Mouse (Mus musculus): ENCODE measurements at regions not wholly inside any gene's neighbourhood (a gene's known extent, or its start where the extent isn't known, plus 50 kb on each side); places are given as distances from the start of the nearest gene placed in this dataset.

DNA sequence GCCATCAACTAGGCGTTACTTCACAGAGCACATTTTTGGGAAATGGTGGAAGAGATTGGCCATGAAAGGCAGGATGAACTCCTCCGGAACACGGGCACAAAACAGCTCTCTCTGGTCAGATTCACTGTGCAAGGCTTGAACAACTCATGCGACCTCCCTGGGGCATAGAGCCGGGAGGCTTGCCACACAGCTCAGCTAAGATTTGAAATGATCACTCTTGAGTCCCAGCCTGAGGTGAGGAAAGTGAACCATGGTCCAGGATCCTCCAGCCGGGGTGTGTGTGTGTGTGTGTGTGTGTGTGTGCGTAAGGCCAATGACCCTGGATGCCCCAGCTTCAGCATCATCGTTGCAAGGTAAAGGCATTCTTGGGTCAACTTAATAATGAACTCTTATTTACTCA, 237.5 kb downstream of the Gm45692 start:
- Histone ChIP-seq H3K36me3 (ENCODE audit: control insufficient read depth, insufficient read depth, low read length, poor library complexity, severe bottlenecking) (no peaks in the 10 kb centered on the region), H3K27me3 (ENCODE audit: control insufficient read depth, insufficient read depth, low read length, poor library complexity, severe bottlenecking) (no peaks in the 10 kb centered on the region)
- no peak for DNase-seq (ENCODE audit: low read depth, low spot score)

DNA sequence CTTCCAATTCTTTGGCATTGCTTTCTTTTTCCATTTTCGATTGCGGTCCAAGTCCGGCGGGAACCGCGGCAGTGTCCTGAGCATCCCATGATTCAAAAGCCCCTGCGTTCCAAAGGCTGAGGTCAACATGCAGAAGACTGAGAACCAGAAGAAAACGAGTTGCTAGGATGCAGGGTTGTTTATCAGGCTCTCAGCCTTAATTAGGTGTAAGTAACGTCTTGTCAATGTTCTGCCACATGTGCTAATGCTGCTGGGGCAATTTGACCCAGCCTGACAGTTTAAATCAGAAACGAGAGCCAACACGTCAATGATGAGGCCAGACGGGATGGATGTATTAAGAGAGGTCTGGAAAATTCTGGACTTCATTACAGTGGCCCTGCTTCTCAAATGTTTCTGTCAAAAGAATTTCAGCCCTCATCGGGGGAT, 239.4 kb downstream of the Gm45692 start:
- Histone ChIP-seq H3K27me3 (ENCODE audit: control insufficient read depth, insufficient read depth, low read length, poor library complexity, severe bottlenecking) (no peaks in the 10 kb centered on the region), H3K36me3 (ENCODE audit: control insufficient read depth, insufficient read depth, low read length, poor library complexity, severe bottlenecking) (no peaks in the 10 kb centered on the region)
- DNase-seq (ENCODE audit: low read depth, low spot score): no peak

DNA sequence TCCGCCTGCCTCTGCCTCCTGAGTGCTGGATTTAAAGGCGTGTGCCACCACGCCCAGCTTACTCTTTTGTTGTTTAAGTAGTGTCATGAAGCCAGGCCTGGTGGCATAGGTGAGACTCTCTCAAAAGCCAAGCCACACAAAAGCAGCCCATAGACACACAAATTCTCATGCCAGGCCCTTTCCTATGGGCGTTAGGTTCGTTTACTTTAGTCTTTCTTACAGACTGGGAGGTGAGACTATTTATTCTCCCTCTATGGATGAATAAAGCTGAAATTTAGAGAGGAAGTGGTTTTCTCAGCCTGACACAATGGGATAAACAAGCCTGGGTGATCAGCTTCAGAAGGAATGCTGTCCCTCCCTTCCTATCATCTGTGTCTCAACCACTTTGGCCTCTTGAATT, 243.0 kb downstream of the Gm45692 start:
- Histone ChIP-seq H3K36me3 (ENCODE audit: control insufficient read depth, insufficient read depth, low read length, poor library complexity, severe bottlenecking) (no peaks in the 10 kb centered on the region), H3K27me3 (ENCODE audit: control insufficient read depth, insufficient read depth, low read length, poor library complexity, severe bottlenecking) (no peaks in the 10 kb centered on the region)
- no peak for DNase-seq (ENCODE audit: low read depth, low spot score)

DNA sequence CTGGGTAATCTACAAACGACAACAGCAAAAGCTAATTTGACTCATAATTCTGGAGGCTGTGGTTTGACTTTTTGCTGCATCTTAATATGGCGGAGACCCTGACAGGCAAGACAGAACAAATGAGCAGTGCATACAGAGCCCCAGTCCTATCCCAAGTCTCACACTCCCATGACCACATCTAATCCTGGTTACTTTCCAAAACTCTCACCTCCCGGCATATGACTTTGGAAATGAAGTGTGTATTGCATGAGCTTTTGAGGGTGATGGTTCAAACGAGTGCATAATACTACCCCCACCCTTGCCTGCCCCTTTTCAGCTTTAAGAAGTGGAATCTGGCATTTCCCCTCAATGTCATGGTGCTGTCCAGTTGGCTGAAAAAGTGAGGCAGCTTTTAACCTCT, 244.3 kb downstream of the Gm45692 start:
- Histone ChIP-seq H3K27me3 (ENCODE audit: control insufficient read depth, insufficient read depth, low read length, poor library complexity, severe bottlenecking) (no peaks in the 10 kb centered on the region), H3K36me3 (ENCODE audit: control insufficient read depth, insufficient read depth, low read length, poor library complexity, severe bottlenecking) (no peaks in the 10 kb centered on the region)
- DNase-seq (ENCODE audit: low read depth, low spot score): no peak

DNA sequence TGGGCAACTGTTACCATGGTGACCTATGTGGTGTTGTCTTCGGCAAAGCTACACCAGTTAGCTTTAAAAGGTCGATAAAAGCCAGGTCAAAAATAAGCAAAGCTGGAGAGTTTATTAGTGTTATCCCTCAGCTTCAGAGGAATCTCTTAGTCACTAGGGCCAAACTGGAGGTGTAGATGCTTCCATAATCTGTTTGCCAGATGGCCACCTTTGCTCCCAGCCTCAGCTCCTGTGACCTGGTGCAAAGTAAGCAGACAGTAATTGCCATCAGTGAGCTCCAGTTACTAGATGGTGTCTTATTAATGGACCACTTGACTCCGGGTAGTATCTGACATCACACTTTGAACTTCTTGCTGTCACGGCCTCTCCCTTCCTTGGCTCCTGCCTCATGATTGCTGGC, 245.3 kb downstream of the Gm45692 start:
- Histone ChIP-seq H3K27me3 (ENCODE audit: control insufficient read depth, insufficient read depth, low read length, poor library complexity, severe bottlenecking) (no peaks in the 10 kb centered on the region), H3K36me3 (ENCODE audit: control insufficient read depth, insufficient read depth, low read length, poor library complexity, severe bottlenecking) (no peaks in the 10 kb centered on the region)
- no peak for DNase-seq (ENCODE audit: low read depth, low spot score)

DNA sequence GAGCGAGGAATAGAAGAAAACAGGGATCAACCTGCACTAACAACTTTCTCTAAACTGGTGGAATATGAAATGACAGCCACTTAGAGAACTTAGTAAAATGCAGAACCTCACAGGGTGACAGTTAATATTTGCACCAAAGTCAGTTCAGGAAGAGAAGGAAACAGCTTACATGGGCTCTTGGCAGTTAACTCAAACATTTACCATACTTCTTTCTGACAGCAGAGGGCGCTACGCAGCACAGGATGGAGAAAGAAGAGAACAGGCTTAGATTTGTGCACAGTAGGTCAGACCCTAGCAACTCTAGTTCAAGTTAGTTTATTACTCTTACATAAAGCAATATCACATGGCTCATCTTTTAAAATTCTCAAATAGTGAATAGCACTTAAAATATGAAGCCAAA, 261.3 kb downstream of the Gm45692 start:
- H3K36me3 ChIP-seq (ENCODE audit: control insufficient read depth, insufficient read depth, low read length, poor library complexity, severe bottlenecking): no peaks in the 10 kb centered on the region
- DNase-seq (ENCODE audit: low read depth, low spot score): peak; percentile 73

DNA sequence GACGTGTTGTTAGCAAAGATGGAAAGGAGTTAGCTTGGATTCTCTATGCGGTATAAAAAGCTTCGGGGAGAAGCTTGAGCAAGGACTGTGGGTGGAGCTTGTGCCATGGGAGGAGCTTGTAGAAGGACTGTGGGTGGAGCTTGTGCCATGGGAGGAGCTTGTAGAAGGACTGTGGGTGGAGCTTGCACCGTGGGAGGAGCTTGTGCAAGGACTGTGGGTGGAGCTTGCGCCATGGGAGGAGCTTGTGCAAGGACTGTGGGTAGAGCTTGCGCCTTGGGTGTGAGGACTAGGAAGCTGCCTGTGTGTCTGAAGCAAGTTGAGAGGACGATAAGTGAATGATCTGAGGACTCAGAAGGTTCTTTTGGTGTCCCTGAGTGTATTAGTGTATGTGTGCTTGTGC, 263.1 kb downstream of the Gm45692 start:
- DNase-seq (ENCODE audit: low read depth, low spot score): peak; percentile 11
- no peaks in the 10 kb centered on the region for H3K27me3 ChIP-seq (ENCODE audit: control insufficient read depth, insufficient read depth, low read length, poor library complexity, severe bottlenecking)
- no peaks in the 10 kb centered on the region for H3K36me3 ChIP-seq (ENCODE audit: control insufficient read depth, insufficient read depth, low read length, poor library complexity, severe bottlenecking)

More for the DNA sequence above, 261.3 kb downstream of the Gm45692 start:
- no peaks in the 10 kb centered on the region for H3K27me3 ChIP-seq (ENCODE audit: control insufficient read depth, insufficient read depth, low read length, poor library complexity, severe bottlenecking)

DNA sequence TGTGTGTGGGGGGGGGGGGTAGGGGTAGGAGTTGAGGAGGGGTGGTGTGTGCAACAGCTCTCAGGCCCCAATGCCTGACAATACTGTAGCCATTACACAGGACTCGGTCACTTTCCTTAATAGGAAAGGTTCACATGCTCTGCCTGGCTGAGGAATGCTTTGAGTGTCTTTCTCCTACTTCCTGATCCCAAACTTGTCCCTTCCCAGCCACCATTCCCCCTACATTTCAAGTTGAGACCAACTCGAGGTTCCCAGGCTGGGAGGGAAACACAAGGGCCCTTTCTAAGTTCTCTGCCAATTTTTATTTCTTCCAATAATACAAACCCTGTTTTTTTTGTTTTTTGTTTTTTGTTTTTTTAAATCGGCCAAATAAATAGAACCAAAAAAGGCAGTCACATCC, 264.6 kb downstream of the Gm45692 start:
- no peaks in the 10 kb centered on the region for H3K36me3 ChIP-seq (ENCODE audit: control insufficient read depth, insufficient read depth, low read length, poor library complexity, severe bottlenecking)
- no peaks in the 10 kb centered on the region for H3K27me3 ChIP-seq (ENCODE audit: control insufficient read depth, insufficient read depth, low read length, poor library complexity, severe bottlenecking)
- no peak for DNase-seq (ENCODE audit: low read depth, low spot score)

DNA sequence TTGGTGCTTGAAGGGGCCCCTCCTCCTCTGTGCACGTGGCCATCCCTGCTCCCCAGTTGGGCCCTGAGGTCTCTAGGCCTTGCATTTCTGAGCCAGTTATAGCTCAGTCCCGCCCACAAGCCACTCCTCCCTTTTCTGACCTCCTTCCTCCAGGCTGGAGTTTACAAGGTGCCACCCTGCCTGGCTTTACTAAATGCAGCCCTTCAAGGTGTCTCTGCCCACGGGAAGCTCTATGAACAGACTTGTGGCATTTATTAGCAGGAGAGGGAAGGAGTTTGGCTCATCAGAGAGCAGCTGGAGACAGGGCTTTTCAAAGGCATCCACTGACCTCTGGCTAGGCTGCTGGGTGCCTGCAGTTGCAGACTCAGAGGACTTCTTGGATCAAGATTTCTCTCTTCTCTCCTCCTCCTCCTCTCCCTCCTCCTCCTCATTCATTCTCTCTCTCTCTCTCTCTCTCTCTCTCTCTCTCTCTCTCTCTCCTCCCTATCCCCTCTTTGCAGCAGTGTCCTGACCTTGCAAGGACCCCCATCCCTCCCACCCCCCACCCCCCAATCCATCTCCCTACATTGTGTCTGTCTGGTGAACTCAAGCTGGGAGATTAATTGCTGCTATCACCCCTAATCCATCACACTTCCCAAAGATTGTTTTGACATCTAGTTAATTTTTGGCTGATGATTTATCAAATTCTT, 265.1 kb downstream of the Gm45692 start:
- no peaks in the 10 kb centered on the region for H3K36me3 ChIP-seq (ENCODE audit: control insufficient read depth, insufficient read depth, low read length, poor library complexity, severe bottlenecking)
- H3K27me3 ChIP-seq (ENCODE audit: control insufficient read depth, insufficient read depth, low read length, poor library complexity, severe bottlenecking): no peaks in the 10 kb centered on the region
- no peak for DNase-seq (ENCODE audit: low read depth, low spot score)

DNA sequence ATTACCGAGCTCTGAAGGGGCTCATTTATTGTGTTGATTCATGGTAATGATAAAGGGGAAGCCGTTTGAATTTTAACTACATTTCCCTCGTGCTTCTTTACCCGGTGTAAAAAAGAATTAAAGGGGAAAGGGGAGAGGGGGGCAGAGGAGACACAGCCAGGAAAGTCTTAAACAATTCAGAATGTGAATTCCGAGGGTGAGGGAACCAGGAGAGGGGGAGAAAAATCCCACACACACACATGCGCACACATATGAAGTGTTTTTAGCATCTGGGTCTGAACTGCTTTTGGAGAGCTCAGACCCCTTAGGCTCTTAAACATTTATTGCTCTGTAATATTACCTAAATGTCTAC, 265.6 kb downstream of the Gm45692 start:
- DNase-seq (ENCODE audit: low read depth, low spot score): no peak
- no peaks in the 10 kb centered on the region for H3K27me3 ChIP-seq (ENCODE audit: control insufficient read depth, insufficient read depth, low read length, poor library complexity, severe bottlenecking)
- H3K36me3 ChIP-seq (ENCODE audit: control insufficient read depth, insufficient read depth, low read length, poor library complexity, severe bottlenecking): no peaks in the 10 kb centered on the region

DNA sequence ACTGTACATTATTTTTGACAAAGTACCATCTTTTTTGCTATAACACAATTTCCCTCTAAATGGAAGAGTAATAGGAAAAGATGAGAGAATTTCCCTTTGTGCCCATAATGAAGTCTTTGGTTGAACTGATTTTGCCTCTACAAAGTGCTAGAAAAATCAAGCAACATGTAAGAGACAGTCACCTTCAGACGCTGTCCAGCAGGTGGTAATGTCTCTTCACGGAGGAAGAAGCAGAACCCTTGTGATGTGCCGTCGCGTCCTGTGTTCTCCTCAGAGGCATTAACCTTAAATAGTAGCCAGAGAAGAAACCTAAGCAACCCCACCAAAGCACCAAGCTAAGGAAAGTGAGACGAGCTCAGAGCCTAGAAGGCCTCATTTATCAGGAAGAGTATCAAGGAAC, 275.7 kb downstream of the Gm45692 start:
- no peak for DNase-seq (ENCODE audit: low read depth, low spot score)

DNA sequence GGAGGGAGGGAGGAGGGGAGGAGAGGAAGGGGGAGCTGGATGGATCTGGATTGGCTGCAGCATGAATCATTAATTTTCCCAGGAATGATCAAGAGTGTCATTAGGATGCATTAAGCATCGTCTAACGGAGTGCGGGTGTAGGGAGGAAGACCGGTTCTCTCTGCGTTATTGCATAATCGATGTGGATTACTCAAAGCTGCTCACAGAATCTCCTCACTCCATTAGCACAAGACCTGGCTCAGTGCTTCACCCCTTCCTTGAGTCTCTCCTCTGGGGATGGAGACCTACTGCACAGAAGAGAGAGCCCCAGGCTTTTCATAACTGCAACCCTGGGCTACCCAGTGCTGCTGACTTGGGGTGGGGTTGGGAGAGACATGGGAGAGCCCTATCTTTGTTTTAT, 300.7 kb downstream of the Gm45692 start:
- DNase-seq (ENCODE audit: low read depth, low spot score): no peak
- H3K27me3 ChIP-seq (ENCODE audit: control insufficient read depth, insufficient read depth, low read length, poor library complexity, severe bottlenecking): no peaks in the 10 kb centered on the region
- H3K36me3 ChIP-seq (ENCODE audit: control insufficient read depth, insufficient read depth, low read length, poor library complexity, severe bottlenecking): no peaks in the 10 kb centered on the region

More for the DNA sequence above, 275.7 kb downstream of the Gm45692 start:
- no peaks in the 10 kb centered on the region for H3K36me3 ChIP-seq (ENCODE audit: control insufficient read depth, insufficient read depth, low read length, poor library complexity, severe bottlenecking)
- H3K27me3 ChIP-seq (ENCODE audit: control insufficient read depth, insufficient read depth, low read length, poor library complexity, severe bottlenecking): no peaks in the 10 kb centered on the region

DNA sequence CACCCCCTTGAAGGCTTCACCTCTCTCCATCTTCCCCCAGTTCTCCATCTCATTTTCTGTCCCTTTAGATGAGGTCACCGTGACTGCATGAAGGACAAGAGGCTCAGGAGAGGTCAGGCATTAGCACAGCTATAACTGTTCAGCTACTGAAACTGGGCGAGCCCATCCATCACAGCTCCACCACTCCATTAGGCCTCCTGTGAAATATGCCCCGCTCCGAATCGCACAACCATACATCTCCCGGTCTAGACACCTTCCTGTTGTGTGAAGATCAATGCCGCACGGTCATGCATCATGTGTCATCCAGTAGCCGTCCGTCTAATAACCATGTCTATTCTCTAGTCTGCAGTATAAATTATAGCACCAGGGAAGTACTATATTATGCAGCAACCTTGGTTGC, 301.2 kb downstream of the Gm45692 start:
- H3K27me3 ChIP-seq (ENCODE audit: control insufficient read depth, insufficient read depth, low read length, poor library complexity, severe bottlenecking): no peaks in the 10 kb centered on the region
- no peak for DNase-seq (ENCODE audit: low read depth, low spot score)
- H3K36me3 ChIP-seq (ENCODE audit: control insufficient read depth, insufficient read depth, low read length, poor library complexity, severe bottlenecking): no peaks in the 10 kb centered on the region

DNA sequence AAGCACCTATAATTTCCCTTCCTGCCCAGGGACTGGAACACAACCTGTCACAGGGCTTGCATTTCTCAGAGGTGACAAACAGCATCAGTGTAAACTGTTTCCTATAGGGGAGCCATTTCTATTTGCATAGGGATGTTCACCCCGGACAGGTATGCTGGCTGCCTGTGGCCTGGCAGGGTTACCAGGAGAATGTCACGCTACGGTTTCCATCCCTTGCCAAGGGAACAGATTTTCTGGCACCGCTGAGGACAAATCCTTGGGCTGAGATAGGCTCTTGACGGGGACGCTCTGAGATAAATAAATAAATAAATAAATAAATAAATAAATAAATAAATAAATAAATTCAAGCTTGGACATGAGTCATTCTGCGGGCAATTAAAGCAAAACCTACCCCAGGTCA, 308.0 kb downstream of the Gm45692 start:
- DNase-seq (ENCODE audit: low read depth, low spot score): no peak
- Histone ChIP-seq H3K27me3 (ENCODE audit: control insufficient read depth, insufficient read depth, low read length, poor library complexity, severe bottlenecking) (no peaks in the 10 kb centered on the region), H3K36me3 (ENCODE audit: control insufficient read depth, insufficient read depth, low read length, poor library complexity, severe bottlenecking) (no peaks in the 10 kb centered on the region)

DNA sequence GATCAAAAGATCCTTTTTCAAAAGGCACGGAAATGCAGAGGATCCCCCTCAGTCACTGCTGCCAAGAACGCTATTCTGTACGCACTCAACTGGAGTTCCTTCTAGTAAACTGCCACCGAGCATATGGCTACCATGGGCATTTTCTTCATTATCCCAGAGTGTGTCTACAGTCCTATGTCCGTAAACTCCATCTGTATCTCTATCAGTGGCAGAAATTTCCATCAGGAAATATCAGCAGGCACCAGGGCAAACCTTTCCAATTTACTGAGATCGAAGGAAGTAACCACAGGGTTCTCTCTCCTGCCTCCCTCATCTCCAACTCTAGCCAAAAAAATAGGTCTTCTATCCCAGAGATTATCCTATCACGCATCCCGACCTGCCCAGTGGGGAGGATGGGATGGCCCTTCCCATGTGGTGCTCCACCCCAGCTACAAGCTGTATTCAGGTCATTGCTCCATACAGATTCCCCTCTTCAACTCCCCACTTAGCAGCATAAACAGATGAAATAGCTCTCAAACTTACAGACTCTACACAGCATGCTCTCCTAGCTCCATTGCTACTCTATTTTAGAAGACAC, 310.5 kb downstream of the Gm45692 start:
- no peak for DNase-seq (ENCODE audit: low read depth, low spot score)
- H3K36me3 ChIP-seq (ENCODE audit: control insufficient read depth, insufficient read depth, low read length, poor library complexity, severe bottlenecking): no peaks in the 10 kb centered on the region
- no peaks in the 10 kb centered on the region for H3K27me3 ChIP-seq (ENCODE audit: control insufficient read depth, insufficient read depth, low read length, poor library complexity, severe bottlenecking)
